Mouse (Mus musculus): ENCODE results near the gene B3galt5.

Gene B3galt5

DNA sequence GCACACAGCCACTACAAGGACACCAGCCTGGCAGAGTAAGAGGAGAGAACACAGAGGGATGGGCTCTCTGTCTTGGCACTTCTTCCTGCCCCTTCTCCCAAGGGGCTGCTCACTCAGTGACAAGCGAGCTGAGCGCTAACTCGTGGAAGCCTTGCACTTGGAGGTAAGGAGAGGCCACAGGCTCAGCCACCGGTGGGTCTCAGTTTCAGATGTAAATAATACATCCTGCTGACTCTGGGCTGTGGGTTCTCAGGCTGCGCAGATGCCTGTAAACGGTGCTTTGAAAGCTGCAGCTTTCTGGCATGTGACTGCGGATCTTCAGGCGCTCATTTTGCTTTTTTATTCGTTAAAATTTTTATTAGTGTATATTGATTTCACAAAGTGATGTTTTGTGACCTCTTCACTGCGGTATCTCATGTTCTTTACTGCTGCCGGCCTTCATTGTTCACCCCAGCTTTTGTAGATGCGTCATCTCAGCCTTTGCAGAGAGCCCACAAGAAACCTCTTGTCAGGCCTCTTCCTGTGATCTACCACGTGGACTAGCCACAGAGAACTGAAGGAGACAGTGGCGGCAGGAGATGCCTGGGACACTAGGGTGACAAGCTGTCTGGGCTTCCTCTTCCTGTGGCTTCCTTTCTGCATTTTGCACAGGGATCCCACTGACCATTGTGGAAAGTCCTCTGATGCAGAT lies 37.5 kb downstream of the B3galt5 start:
- DNase-seq: no peak

- DNase-seq: no peak
Observed at GRCm38 (mm10) chr16:96276596-96276995, 41.0 kb downstream of the B3galt5 start.

DNA sequence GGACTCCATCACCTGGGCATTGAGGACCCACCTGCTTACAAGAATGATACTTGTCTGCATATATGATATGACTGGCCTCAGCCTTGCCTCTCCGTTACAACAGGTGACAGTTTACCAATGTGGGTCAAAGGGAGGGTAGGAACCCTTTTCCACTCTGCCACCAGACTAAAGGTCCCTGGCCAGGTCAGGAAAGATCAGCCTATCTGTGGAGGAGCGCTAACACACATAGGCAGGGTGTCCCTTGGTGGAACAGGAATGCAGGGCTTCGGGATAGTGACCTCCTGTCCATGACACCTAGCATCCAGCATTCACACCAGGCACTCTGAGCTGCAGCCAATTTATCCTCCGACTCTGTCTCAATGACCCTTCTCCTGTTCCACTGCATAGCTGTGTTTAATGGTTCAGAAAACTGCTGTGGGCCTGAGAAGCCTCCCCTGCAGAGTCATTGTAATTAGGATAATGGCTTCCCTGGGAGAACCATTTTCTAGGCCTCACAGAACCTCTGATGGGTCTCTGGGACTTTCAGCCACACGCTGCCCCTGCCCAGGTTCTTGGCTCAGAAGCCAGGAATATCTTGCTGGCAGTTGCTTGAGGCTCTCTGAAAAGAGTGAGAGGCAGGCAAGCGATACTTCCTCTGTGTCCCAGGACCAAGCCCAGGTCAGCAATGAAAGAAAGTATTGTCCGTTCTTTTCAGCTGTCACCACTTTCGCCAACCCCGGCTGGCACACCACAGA lies 43.1 kb downstream of the B3galt5 start:
- DNase-seq: no peak

GRCm38 (mm10) chr16:96280719-96281605 lies 45.4 kb downstream of the B3galt5 start:
- peak; percentile 33 to 59 for DNase-seq

GRCm38 (mm10) chr16:96282566-96282965 lies 47.0 kb downstream of the B3galt5 start:
- DNase-seq: no peak

DNA sequence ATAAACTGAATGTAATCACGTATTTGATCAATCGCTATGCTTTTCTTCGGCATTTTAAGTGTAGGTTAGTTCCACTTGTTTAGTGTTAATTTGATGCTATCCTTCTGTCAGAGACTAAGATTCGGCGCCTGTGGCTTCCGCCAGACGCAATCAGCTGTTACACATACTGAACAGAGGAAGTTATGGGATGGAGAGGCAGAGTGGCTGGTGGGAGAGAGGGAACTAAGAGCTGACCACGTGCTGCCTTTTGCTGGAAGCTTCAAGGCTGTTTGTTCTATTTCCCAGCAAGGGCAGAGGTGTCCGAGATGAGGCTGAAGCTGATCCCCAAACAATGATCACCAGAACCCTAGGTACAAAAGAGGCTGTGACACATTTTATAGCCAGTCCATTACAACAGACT lies 56.3 kb downstream of the B3galt5 start:
- no peak for DNase-seq

- no peak for DNase-seq
Observed at GRCm38 (mm10) chr16:96292530-96293173, 57.1 kb downstream of the B3galt5 start.

- DNase-seq: no peak
Observed at GRCm38 (mm10) chr16:96298075-96298474, 62.5 kb downstream of the B3galt5 start.

DNA sequence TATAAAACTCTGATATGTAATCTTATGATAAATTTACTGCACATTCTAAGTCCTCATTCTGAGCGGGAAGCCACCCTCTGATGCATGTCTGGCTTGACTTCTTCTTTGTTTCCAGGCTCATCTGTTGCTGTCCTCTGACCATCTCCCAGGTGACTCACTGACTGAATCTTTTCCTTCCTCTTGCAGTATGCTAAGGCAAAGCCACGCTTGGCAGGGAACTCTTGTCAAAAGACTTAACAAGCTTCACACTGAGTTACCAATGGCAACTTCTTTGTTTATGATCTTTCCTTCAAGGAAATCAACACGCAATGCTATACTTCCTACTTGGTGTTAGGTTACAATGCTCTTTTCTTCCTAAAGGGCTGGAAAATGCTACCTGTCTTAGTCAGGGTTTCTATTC lies 63.0 kb downstream of the B3galt5 start:
- DNase-seq: no peak

DNA sequence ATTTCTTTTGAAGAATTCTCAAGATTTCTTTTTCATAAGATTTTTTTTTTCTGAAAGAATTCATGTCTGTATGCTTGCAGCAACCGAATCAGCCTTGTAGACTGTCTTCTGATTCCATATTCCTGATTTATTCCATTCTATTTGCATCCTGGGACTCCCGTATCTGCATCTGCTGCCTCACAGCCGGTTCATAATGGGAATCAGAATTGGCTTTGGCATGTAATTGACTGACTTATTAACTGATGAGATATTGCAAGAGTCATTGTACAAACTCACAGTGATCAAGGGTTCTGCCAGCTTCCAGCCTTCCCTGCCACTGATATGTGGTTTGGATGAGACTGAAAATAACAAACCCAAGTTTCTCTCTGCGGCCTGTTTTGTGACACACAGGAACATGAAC lies 67.8 kb downstream of the B3galt5 start:
- DNase-seq: no peak

DNA sequence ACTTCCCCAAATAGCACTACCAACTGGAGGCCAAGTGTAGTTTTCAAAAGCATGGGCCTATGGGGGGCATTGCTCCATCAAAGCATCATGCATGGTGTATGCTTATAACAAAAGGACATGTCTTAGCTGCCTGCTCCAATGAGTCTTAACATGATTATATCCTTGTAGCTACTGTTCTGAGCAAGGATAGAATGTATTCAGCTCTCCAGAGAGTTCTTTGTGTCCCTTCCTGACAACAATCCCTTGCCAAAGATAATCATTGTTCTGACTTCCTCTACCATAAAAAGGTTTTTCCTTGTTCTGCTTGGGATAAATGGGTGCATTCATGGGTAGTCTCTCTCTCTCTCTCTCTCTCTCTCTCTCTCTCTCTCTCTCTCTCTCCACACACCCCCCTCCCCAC lies 68.8 kb downstream of the B3galt5 start:
- DNase-seq: no peak

DNA sequence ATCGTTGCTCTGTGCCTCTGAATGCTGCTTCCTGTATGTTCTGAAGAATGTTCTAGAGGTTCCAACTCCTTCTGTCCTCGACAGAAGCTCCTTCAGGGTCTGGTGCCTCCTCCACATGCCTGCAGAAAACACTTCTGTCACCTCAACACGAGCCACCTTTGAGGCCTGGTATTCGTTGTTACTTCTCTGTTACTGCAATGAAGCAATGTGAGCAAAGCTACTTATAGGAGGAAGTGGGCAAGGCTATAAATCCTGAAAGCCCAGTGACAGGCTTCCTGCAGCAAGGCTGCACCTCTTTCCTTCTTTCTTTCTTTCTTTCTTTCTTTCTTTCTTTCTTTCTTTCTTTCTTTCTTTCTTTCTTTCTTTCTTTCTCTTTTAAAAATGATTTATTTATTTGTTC lies 71.3 kb downstream of the B3galt5 start:
- DNase-seq: no peak

- DNase-seq: no peak
Observed at GRCm38 (mm10) chr16:96317803-96318202, 82.2 kb downstream of the B3galt5 start.

GRCm38 (mm10) chr16:96322739-96323138 lies 87.1 kb downstream of the B3galt5 start:
- DNase-seq: no peak

DNA sequence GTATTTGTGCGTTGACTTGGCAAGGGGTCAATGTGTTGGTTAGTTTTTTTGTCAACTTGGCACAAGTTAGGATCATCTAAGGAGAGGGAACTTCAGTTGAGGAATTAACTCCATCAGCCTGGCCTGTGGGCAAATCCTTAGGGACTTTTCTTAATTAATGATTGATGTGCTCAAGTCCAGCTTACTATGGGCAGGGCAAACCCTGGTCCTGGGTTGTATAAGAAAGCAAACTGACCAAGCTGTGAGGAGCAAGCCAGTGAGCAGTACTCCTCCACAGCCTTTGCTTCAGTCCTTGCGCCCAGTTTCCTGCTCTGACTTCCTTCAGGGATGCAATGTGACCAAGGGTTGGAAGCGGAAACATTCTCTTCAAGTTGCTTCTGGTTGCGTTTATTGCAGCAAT lies 87.6 kb downstream of the B3galt5 start:
- no peak for DNase-seq

DNA sequence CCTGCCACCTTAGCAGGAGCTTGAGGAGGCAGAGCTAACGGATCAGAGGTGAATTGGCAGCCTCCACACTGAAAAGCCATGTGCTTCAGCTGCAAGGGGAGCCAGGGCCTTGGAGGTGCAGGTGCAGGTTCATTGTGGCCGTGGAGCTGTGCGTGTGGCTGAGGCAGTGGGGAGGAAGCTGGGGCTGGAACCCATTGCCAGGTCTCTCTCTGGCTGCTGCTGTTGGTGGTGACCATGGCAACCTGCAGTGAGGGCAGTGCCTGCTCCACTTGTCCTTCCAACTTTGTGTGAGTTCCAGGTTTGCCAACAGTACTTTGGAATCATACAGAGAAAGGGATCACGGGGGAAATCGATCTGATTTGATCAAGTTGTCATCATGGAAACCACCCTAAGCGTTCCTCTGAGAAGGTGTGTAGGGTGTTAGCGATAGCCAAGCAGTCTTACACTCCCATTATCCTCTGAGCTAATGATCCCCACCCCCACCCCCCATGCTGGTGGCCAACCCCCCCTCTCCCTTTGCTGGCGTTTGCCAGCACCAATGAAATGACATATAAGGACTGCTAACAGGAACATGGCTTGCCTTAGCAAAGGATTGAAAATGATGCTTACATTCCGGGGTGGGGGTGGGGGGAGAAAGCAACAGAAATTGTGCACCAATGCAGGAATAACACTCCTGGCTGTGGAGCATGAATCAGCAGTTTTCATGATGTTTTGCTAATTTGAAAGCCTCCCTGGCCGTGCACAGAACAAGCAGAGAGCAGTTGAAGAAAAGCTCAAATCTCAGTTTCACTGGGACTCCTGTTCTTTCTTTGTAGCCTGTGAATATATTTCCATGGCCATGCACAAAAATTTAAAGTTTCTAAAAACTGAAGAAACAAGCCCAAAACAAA lies 90.8 kb downstream of the B3galt5 start:
- no peak for DNase-seq

- DNase-seq: peak; percentile 25 to 34
Observed at GRCm38 (mm10) chr16:96327251-96327650, 91.7 kb downstream of the B3galt5 start.

- DNase-seq: no peak
Observed at GRCm38 (mm10) chr16:96339570-96339969, 104.0 kb downstream of the B3galt5 start.

- DNase-seq: peak in 1 of 2 experiments; percentile 58
Observed at GRCm38 (mm10) chr16:96341269-96341668, 105.7 kb downstream of the B3galt5 start.

DNA sequence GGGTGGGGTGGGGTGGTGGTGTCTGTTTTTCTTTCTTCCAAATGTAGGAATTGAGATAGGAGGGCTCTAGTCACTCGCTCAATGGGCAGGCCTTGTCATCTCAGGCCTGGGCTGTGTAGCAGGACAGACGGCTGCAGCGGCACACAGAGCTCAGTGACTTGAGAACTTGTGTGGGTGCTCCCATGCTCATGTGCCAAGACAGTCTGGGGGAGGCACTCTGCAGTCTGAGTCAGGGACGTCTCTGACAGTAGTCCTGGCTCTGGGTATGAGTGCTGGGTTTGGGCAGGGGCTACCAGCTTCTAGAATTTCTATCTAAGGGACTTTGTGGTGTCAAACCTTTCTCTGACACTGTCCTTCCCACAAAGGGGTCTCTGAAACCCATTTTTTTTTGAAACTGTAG lies 106.3 kb downstream of the B3galt5 start:
- no peak for DNase-seq

GRCm38 (mm10) chr16:96345117-96345516 lies 109.5 kb downstream of the B3galt5 start:
- peak; percentile 74 to 83 for DNase-seq

DNA sequence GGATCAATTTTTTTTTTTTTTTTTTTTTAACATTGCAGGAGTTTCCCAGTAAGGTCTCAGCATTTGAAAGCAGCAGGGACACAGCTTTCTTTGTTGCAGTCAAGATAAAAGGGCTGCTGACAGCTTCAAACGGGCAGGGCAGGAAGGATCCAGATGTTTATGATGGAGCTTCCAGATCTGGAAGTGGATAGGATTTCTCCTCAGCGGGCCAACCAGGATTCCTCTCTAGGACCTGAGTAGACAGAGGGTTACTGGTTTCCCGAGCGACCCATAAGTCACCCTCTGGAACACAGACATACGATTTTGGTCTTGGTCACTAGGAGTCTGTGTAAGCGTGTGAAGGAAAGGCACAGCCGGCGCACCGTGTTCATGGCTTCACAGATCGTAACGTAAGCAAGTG lies 112.5 kb downstream of the B3galt5 start:
- peak; percentile 34 to 55 for DNase-seq

Data from lung, postnatal 4 days (tissue).